Comparison of ENCODE assay signal across 27 mouse cellular contexts in the genomic region with DNA sequence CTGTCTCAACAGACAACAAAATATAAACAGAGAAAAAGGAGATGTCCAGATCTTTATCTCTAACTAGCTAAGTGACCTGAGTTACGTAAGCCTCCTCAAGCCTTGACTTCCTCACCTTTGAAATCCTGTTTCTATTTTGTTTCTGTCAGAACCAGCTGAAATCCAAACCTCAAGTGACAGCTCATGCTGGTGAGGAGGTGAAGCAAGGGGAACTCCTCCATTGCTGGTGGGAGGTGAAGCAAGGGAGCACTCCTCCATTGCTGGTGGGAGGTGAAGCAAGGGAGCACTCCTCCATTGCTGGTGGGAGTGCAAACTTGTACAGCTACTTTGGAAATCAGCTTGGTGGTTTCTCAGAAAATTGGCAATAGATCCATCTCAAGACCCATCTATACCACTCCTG. TPM values are rescaled to one million over a fixed set of nuclear protein-coding genes. Genes with fewer than 3 reads are reported as not detected.
A peak's percentile ranks its signal among the peaks of the same experiment; 100 is the strongest.
DNase-seq lines count a peak whose midpoint lies in the region; ATAC-seq and TF ChIP-seq lines count a peak whose summit lies in the region.
"Had no signal": no experiment of that assay in that cellular context is flagged by ENCODE, and none has a peak within 500 bp of the region (broad histone marks: within the 10 kb centered on the region; RNA-seq: fewer than 3 reads in every experiment).

No protein-coding gene starts in this region.

- no peak for TF ChIP-seq CTCF in layer of hippocampus, adult 2 months (conservative IDR thresholded peaks at IDR 0.05)

- peak; percentile 26 for DNase-seq in lung, postnatal 36 days
- DNase-seq in lung, postnatal 10 days: no peak
- no peak for DNase-seq in natural killer cell, adult 2 months (ENCODE audit: low spot score in 2 of 2)
- no peak for DNase-seq in layer of hippocampus, adult 2 months (ENCODE audit: low spot score in 2 of 2)
- DNase-seq: adrenal gland, postnatal 10 days; adrenal gland, postnatal 36 days; B cell, adult 2 months; cerebellum, adult 11 months; cerebellum, adult 2 months; cerebellum, adult 9-11 months; cerebellum, postnatal 25 days; embryo, embryonic 11 days; forebrain, postnatal 0 days; gastrocnemius, adult 2 months; gastrocnemius, postnatal 14 days; heart, adult 18-20 months; heart, postnatal 10 days; heart, postnatal 36 days had no signal

- no peak overlapping the region for H3K27ac ChIP-seq in layer of hippocampus, adult 2 months
- H3K27ac ChIP-seq: gastrocnemius, adult 2 months; heart, embryonic 15.5 days; hindbrain, embryonic 12.5 days; hindbrain, embryonic 15.5 days had no signal

- H3K4me3 ChIP-seq in layer of hippocampus, adult 2 months: no peak overlapping the region
- H3K4me3 ChIP-seq: gastrocnemius, adult 2 months; heart, embryonic 12.5 days; heart, embryonic 15.5 days; hindbrain, embryonic 12.5 days; hindbrain, embryonic 15.5 days had no signal

- 0 out of 2 replicates have a peak, but pooled peaks have one; percentile 29 for ATAC-seq in common myeloid progenitor, adult 5-6 weeks (replicated peaks; ENCODE audit: low read depth, poor library complexity, severe bottlenecking)
- peak; percentile 97 for ATAC-seq in megakaryocyte, adult 5-6 weeks (ENCODE audit: poor library complexity, severe bottlenecking)
- ATAC-seq in erythroblast, adult 5-6 weeks (replicated peaks; ENCODE audit: low FRiP score, poor library complexity, severe bottlenecking): no peak
- ATAC-seq: forebrain, embryonic 14.5 days; forebrain, postnatal 0 days; Patski had no signal

RNA-seq across cellular contexts. Expression of a gene that starts 25.3 kb away (rescaled TPM):
- 32.7 and 35.9 TPM in 2 replicates for total RNA-seq in common myeloid progenitor, adult 5-6 weeks (2017)
- 122 and 125 TPM in 2 replicates for total RNA-seq in megakaryocyte, adult 5-6 weeks (2015)
- 115 TPM in 2 replicates for total RNA-seq in megakaryocyte, adult 5-6 weeks (2017)
- 10 to 100 TPM; 20.2 to 20.3 TPM for total RNA-seq in layer of hippocampus, adult 2 months (2021)
- 43.8 and 45.6 TPM in 2 replicates for total RNA-seq in erythroblast, adult 5-6 weeks (2015; ENCODE audit: low replicate concordance)
- total RNA-seq in erythroblast, adult 5-6 weeks (2017; ENCODE audit: low replicate concordance): 29.6 and 38.4 TPM in 2 replicates
